Mouse (Mus musculus): Measurements from ENCODE around the gene Hcfc2. TPM values are rescaled to one million over a fixed set of nuclear protein-coding genes. Genes with fewer than 3 reads are reported as not detected.
A peak's percentile ranks its signal among the peaks of the same experiment; 100 is the strongest.

Gene Hcfc2
- polyA plus RNA-seq, 1 experiment from 2014 or later = 24.0 TPM

DNA sequence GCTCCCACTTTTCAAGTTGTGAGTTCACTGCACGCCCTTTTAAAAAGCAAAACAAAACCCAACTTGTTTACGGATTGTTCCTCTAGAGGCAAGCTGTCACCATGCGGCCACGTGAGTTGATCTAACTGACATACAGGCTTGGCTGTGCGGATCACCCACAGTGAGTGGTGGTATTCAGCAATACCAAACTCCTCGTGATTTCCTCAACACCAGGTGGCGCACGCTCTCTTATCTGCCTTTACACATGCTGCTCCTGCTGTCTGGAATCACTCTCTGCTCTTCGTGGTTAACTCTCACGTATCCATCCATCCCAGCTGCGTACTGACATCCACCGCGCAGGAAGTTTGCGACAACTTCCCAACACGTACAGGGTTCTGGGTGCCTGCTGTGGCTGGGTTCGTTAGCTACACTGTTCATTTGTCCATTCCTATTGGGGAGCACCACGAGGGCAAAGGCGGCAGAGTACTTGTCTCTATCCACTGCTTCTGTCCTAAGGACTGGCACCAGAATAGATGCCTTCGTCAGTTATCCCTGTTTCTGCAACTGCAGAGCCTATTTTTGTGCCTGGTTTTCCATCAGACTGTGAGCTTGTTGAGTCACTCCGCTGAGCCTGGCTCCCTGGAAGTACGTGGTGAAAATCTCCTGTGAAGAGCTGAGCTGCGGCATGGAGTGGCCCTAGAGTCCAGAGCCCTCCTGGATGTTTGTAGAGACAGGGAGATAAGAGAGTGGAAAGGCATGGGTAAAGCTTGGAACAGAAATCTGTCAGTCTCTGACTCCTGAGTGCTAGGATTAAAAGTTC lies 29.3 kb upstream of the Hcfc2 start:
- 17% methylated on average over 22 of the region's 22 CpGs for WGBS
- H3K9me3 ChIP-seq (ENCODE audit: control insufficient read depth, low read length) = no peaks in the 10 kb centered on the region
- no peak overlapping the region for H3K9ac ChIP-seq (ENCODE audit: low read depth, low read length)
- ATAC-seq (replicated peaks; ENCODE audit: low FRiP score) (peak; percentile 91), DNase-seq (ENCODE audit: low spot score) (peak; percentile 75)
- H3K4me3 ChIP-seq (ENCODE audit: low read depth, low read length) = no peak overlapping the region
- peak overlapping the region; percentile 53 for H3K4me2 ChIP-seq
- H3K27ac ChIP-seq (ENCODE audit: low read depth, low read length) = no peak overlapping the region
- no peaks in the 10 kb centered on the region for H3K4me1 ChIP-seq (replicated peaks; ENCODE audit: control insufficient read depth, insufficient read depth, low read length)
- no peaks in the 10 kb centered on the region for H3K36me3 ChIP-seq (ENCODE audit: control insufficient read depth, insufficient read depth, low read length)
- no peaks in the 10 kb centered on the region for H3K27me3 ChIP-seq (replicated peaks; ENCODE audit: control insufficient read depth, insufficient read depth, low read length)

DNA sequence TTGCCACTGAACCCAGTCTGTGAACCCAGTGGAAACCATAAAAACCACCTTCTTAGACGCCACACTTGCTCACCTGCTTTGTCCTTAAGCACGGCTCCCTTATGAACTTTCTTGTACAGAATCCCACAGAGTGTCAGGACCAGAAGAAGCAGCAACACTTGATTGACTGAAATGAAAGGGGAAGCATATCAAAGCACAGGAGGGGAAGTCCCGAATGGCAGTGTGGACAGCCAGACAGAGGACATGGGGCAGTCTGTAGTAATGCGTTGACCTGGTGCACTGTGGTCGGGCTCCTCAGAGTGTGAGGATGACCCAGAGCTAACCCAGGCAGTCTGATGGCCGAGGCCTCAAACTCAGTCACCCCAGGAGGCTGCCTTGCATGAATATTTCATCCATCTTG lies 25.8 kb upstream of the Hcfc2 start:
- DNase-seq (ENCODE audit: low spot score) (no peak), ATAC-seq (replicated peaks; ENCODE audit: low FRiP score) (no peak)
- no peak overlapping the region for H3K9ac ChIP-seq (ENCODE audit: low read depth, low read length)
- H3K4me1 ChIP-seq (replicated peaks; ENCODE audit: control insufficient read depth, insufficient read depth, low read length) = no peaks in the 10 kb centered on the region
- H3K27ac ChIP-seq (ENCODE audit: low read depth, low read length) = no peak overlapping the region
- no peak overlapping the region for H3K4me3 ChIP-seq (ENCODE audit: low read depth, low read length)
- 56% methylated on average over 6 of the region's 6 CpGs for WGBS
- no peaks in the 10 kb centered on the region for H3K9me3 ChIP-seq (ENCODE audit: control insufficient read depth, low read length)
- no peak overlapping the region for H3K4me2 ChIP-seq
- H3K36me3 ChIP-seq (ENCODE audit: control insufficient read depth, insufficient read depth, low read length) = no peaks in the 10 kb centered on the region
- no peaks in the 10 kb centered on the region for H3K27me3 ChIP-seq (replicated peaks; ENCODE audit: control insufficient read depth, insufficient read depth, low read length)

GRCm38 (mm10) chr10:82676949-82677348 lies 19.0 kb upstream of the Hcfc2 start:
- H3K4me1 ChIP-seq (replicated peaks; ENCODE audit: control insufficient read depth, insufficient read depth, low read length) = no peaks in the 10 kb centered on the region
- 80% methylated on average over 6 of the region's 6 CpGs for WGBS
- no peaks in the 10 kb centered on the region for H3K9me3 ChIP-seq (ENCODE audit: control insufficient read depth, low read length)
- H3K27ac ChIP-seq (ENCODE audit: low read depth, low read length) = no peak overlapping the region
- no peaks in the 10 kb centered on the region for H3K36me3 ChIP-seq (ENCODE audit: control insufficient read depth, insufficient read depth, low read length)
- H3K27me3 ChIP-seq (replicated peaks; ENCODE audit: control insufficient read depth, insufficient read depth, low read length) = no peaks in the 10 kb centered on the region
- no peak for ATAC-seq (replicated peaks; ENCODE audit: low FRiP score)
- no peak overlapping the region for H3K4me3 ChIP-seq (ENCODE audit: low read depth, low read length)
- H3K4me2 ChIP-seq = no peak overlapping the region
- H3K9ac ChIP-seq (ENCODE audit: low read depth, low read length) = no peak overlapping the region
- peak; percentile 29 for DNase-seq (ENCODE audit: low spot score)

- ATAC-seq (replicated peaks; ENCODE audit: low FRiP score) (no peak), DNase-seq (ENCODE audit: low spot score) (peak; percentile 12)
- Histone ChIP-seq H3K4me1 (replicated peaks; ENCODE audit: control insufficient read depth, insufficient read depth, low read length) (no peaks in the 10 kb centered on the region), H3K27ac (ENCODE audit: low read depth, low read length) (no peak overlapping the region), H3K4me2 (no peak overlapping the region), H3K9ac (ENCODE audit: low read depth, low read length) (no peak overlapping the region), H3K36me3 (ENCODE audit: control insufficient read depth, insufficient read depth, low read length) (no peaks in the 10 kb centered on the region), H3K4me3 (ENCODE audit: low read depth, low read length) (no peak overlapping the region), H3K27me3 (replicated peaks; ENCODE audit: control insufficient read depth, insufficient read depth, low read length) (no peaks in the 10 kb centered on the region), H3K9me3 (ENCODE audit: control insufficient read depth, low read length) (no peaks in the 10 kb centered on the region)
- WGBS = 85% methylated on average over 5 of the region's 5 CpGs
These were observed 15.2 kb upstream of the Hcfc2 start for GRCm38 (mm10) chr10:82680769-82681168.

DNA sequence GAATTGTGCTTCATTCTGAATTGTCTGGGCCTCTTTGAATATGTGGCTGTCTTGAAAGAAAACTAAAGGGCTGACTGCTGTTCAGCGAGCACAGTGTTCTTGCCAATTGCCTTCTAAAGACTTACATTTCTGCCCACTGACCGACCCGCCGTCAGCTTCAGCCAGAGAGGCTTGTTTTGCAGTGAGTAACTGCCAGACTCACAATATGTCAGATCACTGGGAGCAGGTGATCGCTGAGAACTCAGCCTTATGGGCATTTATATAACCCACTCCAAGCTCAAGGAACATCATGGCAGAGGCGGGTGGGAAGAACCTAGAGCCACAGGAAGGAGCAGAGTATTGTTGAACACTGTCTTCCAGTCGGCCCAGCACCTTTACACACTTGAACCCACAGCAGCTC lies 14.3 kb upstream of the Hcfc2 start:
- DNase-seq (ENCODE audit: low spot score) = peak; percentile 5
- H3K36me3 ChIP-seq (ENCODE audit: control insufficient read depth, insufficient read depth, low read length) = no peaks in the 10 kb centered on the region
- 83% methylated on average over 7 of the region's 7 CpGs for WGBS

GRCm38 (mm10) chr10:82685440-82685839 lies 10.5 kb upstream of the Hcfc2 start:
- no peak overlapping the region for H3K9ac ChIP-seq (ENCODE audit: low read depth, low read length)
- ATAC-seq (replicated peaks; ENCODE audit: low FRiP score) = peak; percentile 90
- 0 out of 2 replicates have a peak, but pooled peaks cover 4% of the 10 kb centered on the region for H3K4me1 ChIP-seq (replicated peaks; ENCODE audit: control insufficient read depth, insufficient read depth, low read length)
- whole genome bisulfite sequencing = 50% methylated on average over 2 of the region's 2 CpGs
- no peak overlapping the region for H3K4me3 ChIP-seq (ENCODE audit: low read depth, low read length)
- no peaks in the 10 kb centered on the region for H3K9me3 ChIP-seq (ENCODE audit: control insufficient read depth, low read length)
- no peak overlapping the region for H3K4me2 ChIP-seq
- H3K27me3 ChIP-seq (replicated peaks; ENCODE audit: control insufficient read depth, insufficient read depth, low read length) = peaks cover 1% of the 10 kb centered on the region; the same call in 1 of the 2 replicates
- no peak overlapping the region for H3K27ac ChIP-seq (ENCODE audit: low read depth, low read length)
- DNase-seq (ENCODE audit: low spot score) = no peak
- H3K36me3 ChIP-seq (ENCODE audit: control insufficient read depth, insufficient read depth, low read length) = no peaks in the 10 kb centered on the region

More for the DNA sequence above, 14.3 kb upstream of the Hcfc2 start:
- ATAC-seq (replicated peaks; ENCODE audit: low FRiP score) = no peak
- H3K4me1 ChIP-seq (replicated peaks; ENCODE audit: control insufficient read depth, insufficient read depth, low read length) = no peaks in the 10 kb centered on the region
- H3K4me3 ChIP-seq (ENCODE audit: low read depth, low read length) = no peak overlapping the region
- no peaks in the 10 kb centered on the region for H3K9me3 ChIP-seq (ENCODE audit: control insufficient read depth, low read length)
- no peak overlapping the region for H3K4me2 ChIP-seq
- H3K27ac ChIP-seq (ENCODE audit: low read depth, low read length) = no peak overlapping the region
- no peaks in the 10 kb centered on the region for H3K27me3 ChIP-seq (replicated peaks; ENCODE audit: control insufficient read depth, insufficient read depth, low read length)
- no peak overlapping the region for H3K9ac ChIP-seq (ENCODE audit: low read depth, low read length)

DNA sequence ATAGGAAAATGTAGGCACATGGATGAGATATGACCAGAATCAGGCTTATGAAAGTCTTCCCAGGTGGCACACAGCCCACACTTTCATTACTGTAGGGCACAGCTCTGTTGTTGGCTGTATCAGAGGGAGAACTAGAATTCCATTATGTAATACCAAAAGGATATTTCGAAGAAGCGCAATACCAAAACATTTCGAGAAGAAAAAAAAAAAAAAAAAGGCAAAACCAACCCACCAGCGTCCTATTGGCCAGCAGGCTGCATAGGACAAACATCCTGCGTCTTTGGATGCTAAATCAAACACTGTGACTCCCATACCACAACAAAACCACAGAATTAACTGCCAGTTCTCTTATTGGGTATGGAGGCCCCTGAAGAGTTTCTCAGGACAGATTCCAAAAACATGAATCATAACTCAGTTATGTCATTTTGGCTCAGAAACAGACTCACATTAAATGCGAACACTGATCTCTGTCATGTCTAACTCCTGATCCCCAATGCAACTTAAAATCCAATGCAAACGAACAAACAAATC lies 6.2 kb upstream of the Hcfc2 start:
- peak overlapping the region; percentile 50 for H3K4me2 ChIP-seq
- no peak overlapping the region for H3K27ac ChIP-seq (ENCODE audit: low read depth, low read length)
- WGBS = 71% methylated on average over 7 of the region's 7 CpGs
- no peaks in the 10 kb centered on the region for H3K9me3 ChIP-seq (ENCODE audit: control insufficient read depth, low read length)
- H3K4me1 ChIP-seq (replicated peaks; ENCODE audit: control insufficient read depth, insufficient read depth, low read length) = 0 out of 2 replicates have a peak, but pooled peaks cover 6% of the 10 kb centered on the region
- no peak overlapping the region for H3K4me3 ChIP-seq (ENCODE audit: low read depth, low read length)
- peaks cover 3% of the 10 kb centered on the region; the same call in 1 of the 2 replicates for H3K27me3 ChIP-seq (replicated peaks; ENCODE audit: control insufficient read depth, insufficient read depth, low read length)
- no peak overlapping the region for H3K9ac ChIP-seq (ENCODE audit: low read depth, low read length)
- no peak for DNase-seq (ENCODE audit: low spot score)
- no peak for ATAC-seq (replicated peaks; ENCODE audit: low FRiP score)
- H3K36me3 ChIP-seq (ENCODE audit: control insufficient read depth, insufficient read depth, low read length) = no peaks in the 10 kb centered on the region

DNA sequence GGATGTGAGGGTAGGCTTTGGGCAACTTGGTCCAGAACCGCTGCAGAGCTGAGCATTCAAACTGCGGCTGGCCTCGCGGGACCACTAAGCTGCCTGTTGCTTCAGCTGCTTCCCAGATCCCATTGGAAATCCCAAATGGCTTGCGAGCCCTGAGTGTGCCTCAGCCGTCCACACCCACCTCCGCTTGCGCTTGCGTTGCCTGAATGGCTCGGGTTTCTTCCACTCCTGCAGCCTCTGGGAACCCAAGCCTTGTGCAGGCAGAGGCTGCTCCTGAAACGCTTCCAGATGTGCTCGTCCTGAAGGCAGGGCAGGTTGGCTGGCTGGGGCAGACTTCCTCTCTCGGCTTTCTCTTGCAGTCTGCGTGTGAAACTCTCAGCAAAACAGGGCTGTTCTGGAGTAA lies 5.5 kb upstream of the Hcfc2 start, which contains the start of gene Glt8d2:
Gene Glt8d2, minus strand, starts transcription at position 157 of the 400 bp plus-strand sequence.
- no peaks in the 10 kb centered on the region for H3K9me3 ChIP-seq (ENCODE audit: control insufficient read depth, low read length)
- 12% methylated on average over 14 of the region's 14 CpGs for WGBS
- DNase-seq (ENCODE audit: low spot score) (no peak), ATAC-seq (replicated peaks; ENCODE audit: low FRiP score) (0 out of 2 replicates have a peak, but pooled peaks have one; percentile 25)
- peak within 1 kb of the TSS; percentile 28; the same call in 1 of the 2 replicates for H3K9ac ChIP-seq (ENCODE audit: low read depth, low read length)
- 0 out of 2 replicates have a peak, but pooled peaks cover 6% of the 10 kb centered on the region for H3K4me1 ChIP-seq (replicated peaks; ENCODE audit: control insufficient read depth, insufficient read depth, low read length)
- peak within 1 kb of the TSS; percentile 50 for H3K4me2 ChIP-seq
- peak within 1 kb of the TSS; percentile 11; the same call in 1 of the 2 replicates for H3K4me3 ChIP-seq (ENCODE audit: low read depth, low read length)
- H3K27me3 ChIP-seq (replicated peaks; ENCODE audit: control insufficient read depth, insufficient read depth, low read length) = peaks cover 3% of the 10 kb centered on the region; the same call in 1 of the 2 replicates
- no peaks in the 10 kb centered on the region for H3K36me3 ChIP-seq (ENCODE audit: control insufficient read depth, insufficient read depth, low read length)
- no peak within 1 kb of the TSS for H3K27ac ChIP-seq (ENCODE audit: low read depth, low read length)

Measured in liver, embryonic 11.5 days (tissue).